Mouse (Mus musculus): ENCODE measurements around the gene Vdac2.
A peak's percentile ranks its signal among the peaks of the same experiment; 100 is the strongest.

Vdac2 gene

DNA sequence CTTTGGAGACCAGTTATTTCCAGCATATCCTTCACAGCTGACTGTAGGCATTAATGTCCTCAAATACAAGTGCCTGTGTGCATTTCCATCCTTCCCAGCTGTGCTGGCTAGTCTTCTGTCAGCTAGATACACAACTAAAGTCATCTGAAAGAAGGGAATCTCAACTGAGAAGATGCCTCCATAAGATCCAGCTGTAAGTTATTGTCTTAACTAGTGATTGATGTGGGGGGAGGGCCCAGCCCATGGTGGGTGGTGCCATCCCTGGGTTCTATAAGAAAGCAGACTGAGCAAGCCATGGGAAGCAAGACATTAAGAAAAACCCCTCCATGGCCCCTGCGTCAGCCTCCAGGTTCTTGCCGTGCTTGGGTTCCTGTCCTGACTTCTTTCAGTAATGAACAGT is at the start of gene Vdac2:
Gene Vdac2 (plus strand): TSS at position 301 of the 400 bp plus-strand sequence.
- DNase-seq, result no peak

GRCm38 (mm10) chr14:21776201-21776600 is 48.8 kb upstream of the Vdac2 start:
- no peak for DNase-seq

GRCm38 (mm10) chr14:21786500-21786899 is 38.5 kb upstream of the Vdac2 start:
- DNase-seq, result no peak

DNA sequence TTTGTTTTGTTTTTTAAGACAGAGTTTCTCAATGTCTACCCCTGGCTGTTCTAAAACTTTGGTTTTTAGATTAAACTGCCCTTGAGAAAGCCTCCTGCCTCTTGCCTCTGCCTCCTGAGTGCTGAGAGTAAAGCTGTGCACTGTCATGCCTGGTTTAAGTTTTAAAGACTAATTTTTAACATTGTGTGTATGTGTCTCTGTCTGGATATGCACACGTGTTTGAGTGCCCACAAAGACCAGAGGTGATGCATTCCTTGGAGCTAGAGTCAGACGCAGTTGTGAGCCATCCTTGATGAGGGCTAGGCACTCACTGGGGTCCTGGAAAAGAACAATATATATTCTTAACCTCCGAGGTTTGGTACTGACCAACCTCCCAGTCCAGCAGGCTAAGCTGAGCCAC is 37.7 kb upstream of the Vdac2 start:
- DNase-seq, result no peak

DNA sequence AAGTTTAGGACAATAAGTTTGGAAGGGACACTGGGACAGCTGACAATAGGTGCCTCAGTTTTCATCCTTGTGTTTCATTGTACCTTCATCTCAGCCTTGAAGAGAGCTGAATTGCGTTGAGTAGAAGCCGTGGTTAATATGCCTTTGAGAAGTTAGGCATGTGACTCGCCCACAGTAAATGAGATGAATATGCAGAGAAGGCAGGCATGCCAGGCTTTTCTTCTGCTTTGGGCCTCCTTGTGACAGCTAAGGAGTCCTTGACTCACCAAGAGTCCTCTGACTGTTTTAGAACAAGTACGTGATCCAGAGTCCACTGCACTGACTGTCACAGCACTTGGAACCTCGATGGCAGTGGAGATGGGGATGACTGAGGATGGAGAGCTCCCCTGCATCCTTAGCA is 36.9 kb upstream of the Vdac2 start:
- DNase-seq, result no peak

DNA sequence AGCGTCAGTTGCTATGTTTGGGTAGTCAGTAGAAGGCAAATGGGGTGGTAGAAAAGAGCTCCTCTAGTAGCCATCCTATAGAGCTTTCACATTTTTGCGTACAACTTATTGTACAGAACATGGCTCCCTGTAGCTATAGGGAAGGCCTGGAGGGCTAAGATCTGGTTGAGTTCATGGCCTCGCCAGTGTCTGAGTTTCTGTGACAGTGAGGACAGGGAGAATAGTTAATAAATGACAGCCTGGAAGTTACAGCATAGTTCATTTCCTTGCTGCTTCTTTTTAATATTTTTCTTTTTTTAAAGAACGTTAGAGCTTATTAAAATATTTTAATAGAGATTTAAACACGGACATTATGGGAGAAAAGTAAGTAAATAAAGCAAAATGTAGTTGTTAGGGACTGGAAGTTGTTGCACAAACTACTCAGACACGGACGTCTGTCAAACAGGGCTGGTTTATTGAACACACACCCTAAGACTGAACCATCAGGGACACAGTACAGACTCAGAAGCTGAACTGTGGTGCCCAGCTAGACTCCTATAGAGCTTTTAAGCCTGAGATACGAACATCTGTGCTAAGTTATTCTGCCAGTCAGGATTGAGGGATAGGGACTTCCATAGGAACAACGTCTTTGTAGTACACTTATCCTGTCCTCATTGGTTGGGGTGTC is 34.3 kb upstream of the Vdac2 start:
- DNase-seq, result no peak

- DNase-seq, result no peak
Observed at GRCm38 (mm10) chr14:21791722-21792121, 33.3 kb upstream of the Vdac2 start.

DNA sequence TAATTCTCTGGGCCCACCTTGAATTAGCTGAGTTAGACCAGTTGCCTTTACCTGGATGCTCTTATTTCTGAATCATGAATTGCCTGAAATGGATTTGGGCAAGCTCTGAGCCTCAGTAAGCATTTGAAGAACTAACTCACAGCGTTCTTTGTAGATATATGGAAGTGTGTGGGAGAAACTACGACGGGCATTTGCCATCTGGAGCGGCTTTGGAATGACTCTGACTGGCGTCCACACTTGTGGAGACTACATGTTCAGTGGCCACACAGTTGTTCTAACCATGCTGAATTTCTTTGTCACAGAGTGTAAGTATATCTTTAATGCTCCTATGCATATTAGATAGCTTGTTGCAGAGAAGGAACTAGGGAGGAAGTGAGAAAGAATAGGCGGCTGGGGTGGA is 32.8 kb upstream of the Vdac2 start:
- no peak for DNase-seq

DNA sequence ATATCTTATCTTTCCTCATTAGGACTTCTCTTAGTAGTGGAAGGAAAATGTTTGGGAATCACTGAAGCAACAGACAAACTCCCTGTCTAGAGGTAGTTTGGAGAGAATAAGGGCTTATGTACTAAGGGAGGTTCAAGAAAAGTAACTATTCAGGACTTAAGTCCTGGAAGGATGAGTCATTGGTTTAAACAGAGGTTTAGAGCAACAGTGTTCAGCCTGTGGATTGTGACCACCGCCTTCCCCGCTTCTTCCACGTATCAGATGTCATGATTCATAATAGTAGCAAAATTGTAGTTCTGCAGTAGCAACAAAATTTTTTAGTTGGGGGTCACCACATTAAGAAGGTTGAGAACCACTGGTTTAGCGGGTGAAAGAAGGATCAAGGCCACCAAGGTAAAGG is 24.4 kb upstream of the Vdac2 start:
- no peak for DNase-seq

DNA sequence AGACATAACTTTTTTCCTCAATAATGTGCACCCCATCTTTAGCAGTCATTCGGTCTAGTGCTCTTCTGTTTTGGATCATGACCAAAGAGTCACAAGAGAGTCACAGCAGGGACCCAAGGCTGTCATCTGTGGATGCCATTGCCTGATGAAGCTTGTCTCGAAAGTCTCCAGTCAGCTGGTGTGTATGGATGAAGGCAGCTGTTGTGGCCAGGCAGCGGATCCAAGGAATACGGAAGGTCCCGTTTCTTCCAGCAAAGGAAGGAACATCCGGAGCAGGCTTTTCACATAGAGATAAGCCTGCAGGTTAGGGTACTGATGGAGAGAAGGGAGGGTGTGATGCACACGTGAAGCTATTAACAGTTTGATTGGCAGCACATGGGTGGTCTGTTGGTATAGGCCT is 23.4 kb upstream of the Vdac2 start:
- no peak for DNase-seq

DNA sequence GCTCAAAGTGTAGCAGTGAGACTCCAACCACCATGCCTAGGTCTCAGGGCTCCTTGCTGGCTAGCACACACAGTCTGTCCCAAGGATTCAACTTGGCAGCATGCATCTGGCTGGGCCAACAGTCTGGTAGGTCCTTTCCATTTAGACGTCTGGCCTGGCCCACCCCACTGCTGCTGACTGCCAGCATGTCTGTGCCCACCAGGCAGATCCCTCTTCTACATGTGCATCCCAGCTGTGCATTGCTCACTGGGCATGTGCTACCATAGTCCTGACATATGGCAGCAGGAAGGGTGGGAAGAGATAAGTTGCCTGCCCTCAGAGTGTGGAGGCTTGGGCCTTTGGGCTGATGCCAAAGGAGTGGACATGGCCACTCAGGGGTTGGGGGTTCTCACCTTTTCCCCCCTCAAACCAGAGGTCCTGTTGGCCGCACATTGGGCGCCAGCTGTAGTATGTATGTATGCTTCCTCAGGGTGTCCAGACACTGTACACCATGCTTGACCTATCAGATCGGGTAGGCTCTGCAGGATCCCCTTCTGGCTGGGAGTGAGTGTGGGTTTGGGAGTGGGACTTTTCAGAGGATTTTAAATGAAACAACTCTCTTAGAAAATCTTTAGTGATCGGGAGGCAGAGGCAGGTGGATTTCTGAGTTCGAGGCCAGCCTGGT is 22.4 kb upstream of the Vdac2 start:
- DNase-seq, result no peak

DNA sequence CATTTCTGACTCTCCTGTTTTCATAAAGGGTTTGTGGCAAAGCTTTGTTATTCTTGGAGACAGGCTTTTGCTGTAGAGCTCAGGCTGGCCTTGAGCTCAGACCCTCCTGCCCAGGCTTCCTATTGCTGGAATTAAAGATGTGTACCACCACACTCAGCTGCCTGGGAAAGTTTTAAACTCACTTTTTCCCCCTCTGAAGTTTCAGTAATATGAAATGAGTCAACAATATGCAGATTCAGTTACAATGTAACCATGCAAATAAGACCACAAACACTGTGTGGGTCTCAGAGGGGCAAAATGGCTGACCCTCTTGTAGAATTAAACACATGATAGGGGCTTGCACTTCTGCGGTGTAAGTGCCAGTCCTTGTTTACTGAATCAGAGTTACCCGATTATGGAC is 18.8 kb upstream of the Vdac2 start:
- DNase-seq, result no peak

- no peak for DNase-seq
Observed at GRCm38 (mm10) chr14:21806631-21807160, 18.3 kb upstream of the Vdac2 start.

DNA sequence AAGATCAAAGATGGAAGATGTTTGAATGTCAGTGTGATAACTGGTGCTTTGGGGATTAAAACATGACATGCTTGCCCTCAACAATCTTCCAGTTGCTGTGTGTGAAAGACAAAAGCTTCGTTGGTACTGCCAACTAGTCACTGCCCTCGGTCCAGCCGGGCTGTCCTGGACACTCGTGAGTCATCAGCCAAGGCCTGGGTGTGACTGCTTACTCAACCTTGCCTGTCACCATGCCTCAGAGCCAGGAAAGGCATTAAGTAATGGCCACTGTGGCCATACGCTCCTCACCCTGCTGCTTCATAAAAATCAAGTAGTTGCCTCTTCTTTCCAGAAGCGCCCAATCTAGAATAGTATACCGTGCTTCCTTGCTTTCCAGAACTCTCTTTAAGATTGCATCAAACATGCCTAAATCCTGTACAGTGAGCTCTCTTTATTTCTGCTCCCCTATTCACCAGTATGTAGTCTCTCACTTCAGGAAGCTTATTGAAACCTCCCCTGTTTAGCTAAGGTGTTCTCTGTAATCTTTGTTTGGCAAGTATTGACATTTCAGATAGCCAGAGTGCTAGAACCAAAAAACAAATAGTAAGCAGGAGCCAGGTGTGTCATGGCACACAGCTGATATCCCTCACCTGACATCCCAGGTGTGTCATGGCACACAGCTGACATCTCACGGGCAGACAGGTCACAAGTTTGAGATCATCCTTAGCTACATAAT is 16.7 kb upstream of the Vdac2 start:
- no peak for DNase-seq

GRCm38 (mm10) chr14:21809418-21809817 is 15.6 kb upstream of the Vdac2 start:
- no peak for DNase-seq

DNA sequence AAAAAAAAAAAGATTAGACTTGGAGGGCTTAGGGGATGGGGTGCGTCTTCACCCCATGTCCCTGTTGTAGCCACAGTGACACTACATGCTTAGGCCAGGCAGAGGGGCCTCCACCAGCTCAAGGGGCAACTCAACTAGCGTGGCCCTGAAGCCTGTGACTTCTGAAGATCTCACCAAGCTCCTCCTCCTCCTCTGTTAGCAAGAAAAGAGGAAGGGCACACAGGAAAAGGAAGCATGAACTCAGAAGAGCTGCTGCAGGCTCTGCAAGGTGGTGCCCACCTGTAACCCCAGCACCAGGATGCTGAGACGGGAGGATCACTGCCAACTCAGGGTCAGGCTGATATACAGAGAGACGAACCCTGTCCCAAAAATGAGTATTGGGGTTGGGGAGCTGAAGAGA is 13.7 kb upstream of the Vdac2 start:
- no peak for DNase-seq

DNA sequence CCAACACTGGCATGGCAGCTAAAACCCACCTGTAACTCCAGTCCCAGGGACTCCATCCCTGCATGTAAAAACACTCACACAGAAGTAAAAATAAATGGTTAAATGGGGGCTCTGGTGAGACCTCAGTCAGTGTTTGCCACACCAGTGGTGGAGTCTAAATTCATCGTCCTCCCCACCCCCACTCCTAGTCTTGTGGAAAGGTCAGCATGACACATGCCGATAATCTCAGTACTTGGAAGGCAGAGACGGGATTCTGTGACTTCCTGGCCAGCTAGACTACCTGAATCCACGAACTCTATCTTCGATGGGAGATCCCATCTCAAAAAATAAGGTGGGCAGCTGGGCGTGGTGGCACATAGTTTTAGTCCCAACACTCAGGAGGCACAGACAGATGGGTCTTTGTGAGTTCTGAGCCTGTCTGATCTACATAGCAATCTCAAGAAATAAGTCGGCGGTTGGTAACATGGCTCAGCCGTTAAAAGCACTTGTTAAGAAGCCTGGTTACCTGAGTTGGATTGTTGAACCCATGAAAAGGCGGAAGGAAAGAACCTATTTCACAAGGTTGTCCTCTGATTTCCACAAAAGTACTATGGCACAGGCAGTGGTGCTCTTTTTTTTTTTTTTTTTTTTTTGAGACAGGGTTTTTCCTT is 13.2 kb upstream of the Vdac2 start:
- DNase-seq, result no peak

- peak; percentile 66 for DNase-seq
Observed at GRCm38 (mm10) chr14:21812590-21813162, 12.4 kb upstream of the Vdac2 start.

DNA sequence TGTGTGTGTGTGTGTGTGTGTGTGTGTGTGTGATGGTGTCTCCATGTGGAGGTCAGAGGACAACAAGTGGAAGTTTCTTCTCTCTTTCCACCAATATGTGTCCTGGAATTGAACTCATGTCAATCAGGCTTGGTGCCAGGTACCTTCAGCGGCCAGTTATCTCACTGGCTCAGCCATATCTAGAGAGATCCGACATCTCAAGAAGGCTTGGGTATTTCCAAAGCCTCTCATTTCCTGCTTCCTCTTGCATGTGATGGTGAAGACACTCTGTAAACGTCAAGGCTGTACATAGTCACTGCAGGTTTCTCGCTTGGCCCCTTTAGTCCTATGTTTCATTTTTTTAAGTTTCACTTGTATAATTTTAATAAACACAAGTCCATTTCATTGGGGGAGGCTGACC is 11.8 kb upstream of the Vdac2 start:
- no peak for DNase-seq

GRCm38 (mm10) chr14:21813847-21814246 is 11.2 kb upstream of the Vdac2 start:
- no peak for DNase-seq

- no peak for DNase-seq
Observed at GRCm38 (mm10) chr14:21814606-21815005, 10.4 kb upstream of the Vdac2 start.

DNA sequence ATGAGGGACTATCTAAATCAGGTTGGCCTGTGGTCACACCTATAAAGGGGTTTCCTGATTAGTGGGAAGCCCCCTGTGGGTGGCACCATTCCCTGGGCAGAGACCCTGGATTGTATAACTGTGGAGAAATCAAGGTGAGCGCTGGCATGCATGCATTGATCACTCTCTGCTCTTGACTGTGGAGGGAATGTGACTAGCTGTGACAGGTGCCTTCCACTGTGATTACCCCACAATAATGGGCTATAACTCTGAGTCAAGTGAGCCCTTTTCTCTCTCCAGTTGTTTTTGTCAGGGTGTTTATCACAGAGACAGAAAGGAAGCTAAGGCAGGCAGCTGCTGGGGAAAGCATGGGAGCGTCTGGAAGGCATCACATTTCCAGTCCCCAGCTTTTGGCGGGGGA is 8.8 kb upstream of the Vdac2 start:
- no peak for DNase-seq

- no peak for DNase-seq
Observed at GRCm38 (mm10) chr14:21817453-21817852, 7.6 kb upstream of the Vdac2 start.
